Mouse (Mus musculus) embryonic fibroblast, embryonic 13.5 days (primary cell): ENCODE measurements at regions not wholly inside any gene's neighbourhood (a gene's known extent, or its start where the extent isn't known, plus 50 kb on each side); places are given as distances from the start of the nearest gene placed in this dataset.

Experiments used
- CTCF ChIP-seq: IDR thresholded peaks from 2 replicates; pipeline ENCODE4 v1.5.1; 2011; ENCODE audit warnings: mild to moderate bottlenecking, control low read depth, low read length, moderate library complexity, borderline replicate concordance; ENCODE audit not compliant: insufficient read depth
- POLR2A ChIP-seq: IDR thresholded peaks from 2 replicates; pipeline ENCODE4 v1.6.1; 2011; ENCODE audit warnings: low read depth, mild to moderate bottlenecking, control low read depth, low read length, moderate library complexity

DNA sequence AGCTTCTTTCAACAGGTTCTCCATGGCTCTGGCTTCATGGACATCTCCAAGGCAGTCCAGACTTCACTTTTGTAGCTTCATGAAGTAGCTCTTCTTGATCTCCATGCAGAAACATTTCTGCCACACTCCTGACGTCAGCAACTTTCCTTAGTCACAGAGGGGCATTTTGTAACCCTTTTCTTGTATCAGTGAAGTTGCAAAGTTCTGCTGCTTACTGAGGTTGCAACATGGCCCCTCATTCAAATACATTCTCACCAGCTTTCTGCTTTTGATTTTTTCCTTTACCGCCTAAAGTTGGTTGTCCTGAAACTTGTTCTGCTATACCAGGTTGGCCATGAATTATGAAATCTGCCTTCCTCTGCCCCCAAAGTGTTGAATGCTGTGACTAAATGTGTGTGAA lies 389.4 kb upstream of the Mef2c start:
- TF ChIP-seq POLR2A (no peak), CTCF (no peak)
